Mouse (Mus musculus): ENCODE results near the gene Il1rl1. TPM values are rescaled to one million over a fixed set of nuclear protein-coding genes. Genes with fewer than 3 reads are reported as not detected.

The Il1rl1 gene
- polyA plus RNA-seq, 1 experiment from 2014 or later: not detected

GRCm38 (mm10) chr1:40465477-40466430 is 36.4 kb downstream of the Il1rl1 start, which contains the start of gene Il18r1:
Gene Il18r1, plus strand, starts transcription at chr1:40465552.
- H3K27ac ChIP-seq: no peak within 1 kb of the TSS
- no peaks in the 10 kb centered on the region for H3K9me3 ChIP-seq
- H3K36me3 ChIP-seq (replicated peaks): no peaks in the 10 kb centered on the region
- no peaks in the 10 kb centered on the region for H3K4me1 ChIP-seq
- no peak within 1 kb of the TSS for H3K4me2 ChIP-seq
- H3K27me3 ChIP-seq: no peaks in the 10 kb centered on the region
- ATAC-seq (ENCODE audit: low FRiP score): no peak
- no peak within 1 kb of the TSS for H3K4me3 ChIP-seq (replicated peaks)
- 56% methylated on average over 20 of the region's 20 CpGs for WGBS
- H3K9ac ChIP-seq: no peak within 1 kb of the TSS

GRCm38 (mm10) chr1:40467306-40467705 is 37.9 kb downstream of the Il1rl1 start:
- Histone ChIP-seq H3K36me3 (replicated peaks) (no peaks in the 10 kb centered on the region), H3K4me2 (no peak overlapping the region), H3K4me1 (no peaks in the 10 kb centered on the region), H3K27ac (no peak overlapping the region), H3K9ac (no peak overlapping the region), H3K27me3 (no peaks in the 10 kb centered on the region), H3K9me3 (no peaks in the 10 kb centered on the region), H3K4me3 (replicated peaks) (no peak overlapping the region)
- 87% methylated on average over 4 of the region's 4 CpGs for WGBS
- ATAC-seq (ENCODE audit: low FRiP score): no peak

- Histone ChIP-seq H3K4me3 (replicated peaks) (no peak overlapping the region), H3K36me3 (replicated peaks) (no peaks in the 10 kb centered on the region), H3K9ac (no peak overlapping the region), H3K9me3 (no peaks in the 10 kb centered on the region), H3K27ac (no peak overlapping the region), H3K4me1 (no peaks in the 10 kb centered on the region), H3K27me3 (no peaks in the 10 kb centered on the region), H3K4me2 (no peak overlapping the region)
- no peak for ATAC-seq (ENCODE audit: low FRiP score)
- 80% methylated on average over 2 of the region's 2 CpGs for WGBS
Measured at GRCm38 (mm10) chr1:40468805-40469204, 39.4 kb downstream of the Il1rl1 start.

GRCm38 (mm10) chr1:40469900-40470299 is 40.5 kb downstream of the Il1rl1 start:
- Histone ChIP-seq H3K27ac (no peak overlapping the region), H3K4me2 (no peak overlapping the region), H3K4me3 (replicated peaks) (no peak overlapping the region), H3K9me3 (no peaks in the 10 kb centered on the region), H3K36me3 (replicated peaks) (no peaks in the 10 kb centered on the region), H3K27me3 (no peaks in the 10 kb centered on the region), H3K4me1 (no peaks in the 10 kb centered on the region), H3K9ac (no peak overlapping the region)
- 89% methylated on average over 12 of the region's 12 CpGs for WGBS
- no peak for ATAC-seq (ENCODE audit: low FRiP score)

GRCm38 (mm10) chr1:40472401-40472800 is 43.0 kb downstream of the Il1rl1 start:
- Histone ChIP-seq H3K4me1 (no peaks in the 10 kb centered on the region), H3K9me3 (no peaks in the 10 kb centered on the region), H3K27me3 (no peaks in the 10 kb centered on the region), H3K27ac (no peak overlapping the region), H3K4me3 (replicated peaks) (no peak overlapping the region), H3K9ac (no peak overlapping the region), H3K4me2 (no peak overlapping the region), H3K36me3 (replicated peaks) (no peaks in the 10 kb centered on the region)
- 93% methylated on average over 1 of the region's 1 CpGs for WGBS
- no peak for ATAC-seq (ENCODE audit: low FRiP score)

GRCm38 (mm10) chr1:40473640-40474039 is 44.3 kb downstream of the Il1rl1 start:
- no peak overlapping the region for H3K27ac ChIP-seq
- WGBS: 85% methylated on average over 4 of the region's 4 CpGs
- H3K9ac ChIP-seq: no peak overlapping the region
- H3K27me3 ChIP-seq: no peaks in the 10 kb centered on the region
- H3K4me1 ChIP-seq: no peaks in the 10 kb centered on the region
- ATAC-seq (ENCODE audit: low FRiP score): no peak
- H3K4me2 ChIP-seq: no peak overlapping the region
- H3K4me3 ChIP-seq (replicated peaks): no peak overlapping the region
- no peaks in the 10 kb centered on the region for H3K9me3 ChIP-seq
- H3K36me3 ChIP-seq (replicated peaks): no peaks in the 10 kb centered on the region

- no peaks in the 10 kb centered on the region for H3K9me3 ChIP-seq
- 90% methylated on average over 5 of the region's 5 CpGs for WGBS
- no peak overlapping the region for H3K4me3 ChIP-seq (replicated peaks)
- H3K27ac ChIP-seq: no peak overlapping the region
- H3K36me3 ChIP-seq (replicated peaks): no peaks in the 10 kb centered on the region
- no peak for ATAC-seq (ENCODE audit: low FRiP score)
- no peak overlapping the region for H3K4me2 ChIP-seq
- H3K27me3 ChIP-seq: no peaks in the 10 kb centered on the region
- H3K9ac ChIP-seq: no peak overlapping the region
- H3K4me1 ChIP-seq: no peaks in the 10 kb centered on the region
Measured at GRCm38 (mm10) chr1:40474336-40474735, 45.0 kb downstream of the Il1rl1 start.

- H3K4me1 ChIP-seq: no peaks in the 10 kb centered on the region
- no peak overlapping the region for H3K4me3 ChIP-seq (replicated peaks)
- H3K9ac ChIP-seq: no peak overlapping the region
- no peak overlapping the region for H3K27ac ChIP-seq
- no peak for ATAC-seq (ENCODE audit: low FRiP score)
- WGBS: 78% methylated on average over 3 of the region's 3 CpGs
- H3K27me3 ChIP-seq: no peaks in the 10 kb centered on the region
- H3K4me2 ChIP-seq: no peak overlapping the region
- no peaks in the 10 kb centered on the region for H3K9me3 ChIP-seq
- H3K36me3 ChIP-seq (replicated peaks): no peaks in the 10 kb centered on the region
Measured at GRCm38 (mm10) chr1:40475697-40476096, 46.3 kb downstream of the Il1rl1 start.

GRCm38 (mm10) chr1:40476756-40477155 is 47.4 kb downstream of the Il1rl1 start:
- no peaks in the 10 kb centered on the region for H3K9me3 ChIP-seq

GRCm38 (mm10) chr1:40479505-40479923 is 50.1 kb downstream of the Il1rl1 start:
- H3K9ac ChIP-seq: no peak overlapping the region
- no peak overlapping the region for H3K4me3 ChIP-seq (replicated peaks)
- no peaks in the 10 kb centered on the region for H3K4me1 ChIP-seq
- H3K9me3 ChIP-seq: no peaks in the 10 kb centered on the region
- 83% methylated on average over 6 of the region's 6 CpGs for WGBS
- no peaks in the 10 kb centered on the region for H3K27me3 ChIP-seq
- H3K36me3 ChIP-seq (replicated peaks): no peaks in the 10 kb centered on the region
- ATAC-seq (ENCODE audit: low FRiP score): no peak
- H3K27ac ChIP-seq: no peak overlapping the region
- no peak overlapping the region for H3K4me2 ChIP-seq

More at GRCm38 (mm10) chr1:40476756-40477155, 47.4 kb downstream of the Il1rl1 start:
- Histone ChIP-seq H3K9ac (no peak overlapping the region), H3K4me1 (no peaks in the 10 kb centered on the region), H3K27ac (no peak overlapping the region), H3K4me2 (no peak overlapping the region), H3K4me3 (replicated peaks) (no peak overlapping the region), H3K27me3 (no peaks in the 10 kb centered on the region), H3K36me3 (replicated peaks) (no peaks in the 10 kb centered on the region)
- ATAC-seq (ENCODE audit: low FRiP score): no peak
- 64% methylated on average over 4 of the region's 4 CpGs for WGBS

- 91% methylated on average over 4 of the region's 4 CpGs for WGBS
Measured at GRCm38 (mm10) chr1:40494594-40494993, 65.2 kb downstream of the Il1rl1 start.

GRCm38 (mm10) chr1:40499708-40500107 is 70.3 kb downstream of the Il1rl1 start:
- Histone ChIP-seq H3K4me1 (no peaks in the 10 kb centered on the region), H3K4me2 (no peak overlapping the region), H3K9ac (no peak overlapping the region), H3K27me3 (no peaks in the 10 kb centered on the region), H3K9me3 (no peaks in the 10 kb centered on the region), H3K27ac (no peak overlapping the region), H3K36me3 (replicated peaks) (no peaks in the 10 kb centered on the region), H3K4me3 (replicated peaks) (no peak overlapping the region)
- ATAC-seq (ENCODE audit: low FRiP score): no peak
- WGBS: 89% methylated on average over 1 of the region's 1 CpGs

More at GRCm38 (mm10) chr1:40494594-40494993, 65.2 kb downstream of the Il1rl1 start:
- no peak for ATAC-seq (ENCODE audit: low FRiP score)
- Histone ChIP-seq H3K4me3 (replicated peaks) (no peak overlapping the region), H3K27ac (no peak overlapping the region), H3K4me1 (no peaks in the 10 kb centered on the region), H3K27me3 (no peaks in the 10 kb centered on the region), H3K9ac (no peak overlapping the region), H3K9me3 (no peaks in the 10 kb centered on the region), H3K4me2 (no peak overlapping the region), H3K36me3 (replicated peaks) (no peaks in the 10 kb centered on the region)

GRCm38 (mm10) chr1:40501126-40501525 is 71.8 kb downstream of the Il1rl1 start:
- H3K27ac ChIP-seq: no peak overlapping the region
- no peak overlapping the region for H3K4me3 ChIP-seq (replicated peaks)
- no peaks in the 10 kb centered on the region for H3K4me1 ChIP-seq
- H3K36me3 ChIP-seq (replicated peaks): no peaks in the 10 kb centered on the region
- H3K9ac ChIP-seq: no peak overlapping the region
- H3K9me3 ChIP-seq: no peaks in the 10 kb centered on the region
- no peak for ATAC-seq (ENCODE audit: low FRiP score)
- no peaks in the 10 kb centered on the region for H3K27me3 ChIP-seq
- WGBS: 87% methylated on average over 4 of the region's 4 CpGs
- no peak overlapping the region for H3K4me2 ChIP-seq
